Mouse (Mus musculus) CH12.LX (cell line): Measurements from ENCODE around the gene E030018B13Rik. TPM values are rescaled to one million over a fixed set of nuclear protein-coding genes. Genes with fewer than 3 reads are reported as not detected.

Experiments used
- DNase-seq: peaks from one replicate; pipeline ENCODE4 v3.0.0-alpha.2; 2013; ENCODE audit errors: extremely low read depth
- H3K27ac ChIP-seq: 2 replicates; pipeline ENCODE4 v1.5.1; 2012; ENCODE audit warnings: low read depth, mild to moderate bottlenecking, control low read depth, moderate library complexity; ENCODE audit not compliant: insufficient read depth
- H3K27me3 ChIP-seq: replicated peaks from 2 replicates; pipeline ENCODE3; 2012; ENCODE audit warnings: inconsistent platforms
- H3K36me3 ChIP-seq, 2 experiments: replicated peaks in 1 of 2; 2 replicates each; pipeline versions ENCODE3 to v1.6.1; 2012; ENCODE audit warnings: inconsistent platforms in 1 of 2, low read length in 1 of 2, mild to moderate bottlenecking in 1 of 2, mixed read lengths in 1 of 2, moderate library complexity in 1 of 2; ENCODE audit not compliant: control insufficient read depth in 1 of 2, insufficient read depth in 1 of 2
- H3K4me1 ChIP-seq, 2 experiments: 2 replicates each; pipeline ENCODE4 v1.6.1; 2012; ENCODE audit warnings: inconsistent platforms in 1 of 2, moderate library complexity in 1 of 2; ENCODE audit not compliant: insufficient read depth in 2 of 2, control insufficient read depth in 1 of 2
- H3K4me2 ChIP-seq: 2 replicates; pipeline ENCODE4 v1.6.1; 2012; ENCODE audit warnings: low read depth, mild to moderate bottlenecking, control low read depth; ENCODE audit not compliant: poor library complexity, insufficient read depth, severe bottlenecking
- H3K4me3 ChIP-seq, 3 experiments: fragments of 150-350 bp in 1 of 3; sonication (generic) in 1 of 3; replicated peaks in 1 of 3; 2 replicates each; pipeline versions ENCODE3 to v1.5.1; 2011 to 2012; ENCODE audit warnings: low read depth in 2 of 3, low read length in 2 of 3, mild to moderate bottlenecking in 2 of 3, moderate library complexity in 2 of 3, control low read depth in 1 of 3, improper control_type of control experiment in 1 of 3, inconsistent platforms in 1 of 3, mixed read lengths in 1 of 3; ENCODE audit not compliant: poor library complexity in 1 of 3
- H3K79me2 ChIP-seq: replicated peaks from 2 replicates; pipeline ENCODE4 v1.6.1; 2012; ENCODE audit warnings: mild to moderate bottlenecking, moderate library complexity; ENCODE audit not compliant: control insufficient read depth, poor library complexity, insufficient read depth, severe bottlenecking; ENCODE audit errors: extremely low read depth
- H3K9ac ChIP-seq: 2 replicates; pipeline ENCODE4 v1.6.1; 2012; ENCODE audit warnings: low read depth, mild to moderate bottlenecking, control low read depth, moderate library complexity; ENCODE audit not compliant: insufficient read depth
- H3K9me3 ChIP-seq: replicated peaks from 2 replicates; pipeline ENCODE3; 2012; ENCODE audit warnings: low read length, inconsistent platforms, mixed read lengths
- BHLHE40 ChIP-seq: IDR thresholded peaks from 2 replicates; pipeline ENCODE4 v1.6.1; 2011; ENCODE audit warnings: mild to moderate bottlenecking, low read depth, low read length, improper control_type of control experiment
- CHD1 ChIP-seq: IDR thresholded peaks from 2 replicates; pipeline ENCODE4 v1.6.1; 2012; ENCODE audit warnings: low read depth, low read length, improper control_type of control experiment, inconsistent platforms
- CTCF ChIP-seq, 2 experiments: IDR thresholded peaks in 1 of 2; conservative IDR thresholded peaks in 1 of 2; 2 replicates each; pipeline ENCODE4 v1.5.1; 2011 to 2012; ENCODE audit warnings: low read depth in 2 of 2, low read length in 2 of 2, improper control_type of control experiment in 1 of 2, inconsistent platforms in 1 of 2, mild to moderate bottlenecking in 1 of 2, moderate library complexity in 1 of 2
- E2F4 ChIP-seq: IDR thresholded peaks from 2 replicates; pipeline ENCODE4 v1.6.1; 2011; ENCODE audit warnings: low read depth, low read length, improper control_type of control experiment; ENCODE audit not compliant: insufficient replicate concordance
- ELF1 ChIP-seq: IDR thresholded peaks from 2 replicates; pipeline ENCODE4 v1.6.1; 2014; ENCODE audit warnings: low read depth, mild to moderate bottlenecking, inconsistent platforms, low read length, improper control_type of control experiment
- EP300 ChIP-seq: IDR thresholded peaks from 2 replicates; pipeline ENCODE4 v1.6.1; 2011; ENCODE audit warnings: low read length, improper control_type of control experiment
- ETS1 ChIP-seq: conservative IDR thresholded peaks from 2 replicates; pipeline ENCODE4 v1.6.1; 2012; ENCODE audit warnings: low read depth, mild to moderate bottlenecking, inconsistent platforms, low read length, improper control_type of control experiment, moderate library complexity
- HCFC1 ChIP-seq: IDR thresholded peaks from 2 replicates; pipeline ENCODE4 v1.6.1; 2012; ENCODE audit warnings: low read depth, mild to moderate bottlenecking, inconsistent platforms, low read length, improper control_type of control experiment
- IRF4 ChIP-seq: IDR thresholded peaks from 2 replicates; pipeline ENCODE4 v1.6.1; 2014; ENCODE audit warnings: low read depth, mild to moderate bottlenecking, inconsistent platforms, low read length, improper control_type of control experiment
- JUN ChIP-seq: IDR thresholded peaks from 2 replicates; pipeline ENCODE4 v1.6.1; 2011; ENCODE audit warnings: low read depth, mild to moderate bottlenecking, low read length, improper control_type of control experiment, moderate library complexity; ENCODE audit not compliant: insufficient read depth
- KAT2A ChIP-seq: IDR thresholded peaks from 2 replicates; pipeline ENCODE4 v1.6.1; 2012; ENCODE audit warnings: low read length, improper control_type of control experiment, inconsistent platforms; ENCODE audit not compliant: insufficient replicate concordance
- MAFK ChIP-seq: IDR thresholded peaks from 2 replicates; pipeline ENCODE4 v1.6.1; 2011; ENCODE audit warnings: low read length, improper control_type of control experiment; ENCODE audit not compliant: insufficient replicate concordance
- MAX ChIP-seq: IDR thresholded peaks from 2 replicates; pipeline ENCODE4 v1.6.1; 2011; ENCODE audit warnings: low read length, improper control_type of control experiment
- MAZ ChIP-seq: IDR thresholded peaks from 2 replicates; pipeline ENCODE4 v1.6.1; 2012; ENCODE audit warnings: low read depth, mild to moderate bottlenecking, inconsistent platforms, low read length, improper control_type of control experiment, moderate library complexity
- MEF2A ChIP-seq: IDR thresholded peaks from 2 replicates; pipeline ENCODE4 v1.6.1; 2014; ENCODE audit warnings: low read depth, mild to moderate bottlenecking, inconsistent platforms, low read length, improper control_type of control experiment, borderline replicate concordance
- MYC ChIP-seq: IDR thresholded peaks from 2 replicates; pipeline ENCODE4 v1.6.1; 2011; ENCODE audit warnings: low read depth, mild to moderate bottlenecking, improper control_type of control experiment, low read length
- NELFE ChIP-seq: IDR thresholded peaks from 2 replicates; pipeline ENCODE4 v1.6.1; 2011; ENCODE audit warnings: low read depth, low read length, improper control_type of control experiment
- NRF1 ChIP-seq: IDR thresholded peaks from 2 replicates; pipeline ENCODE4 v1.6.1; 2014; ENCODE audit warnings: low read depth, mild to moderate bottlenecking, inconsistent platforms, low read length, improper control_type of control experiment, moderate library complexity
- PAX5 ChIP-seq: IDR thresholded peaks from 2 replicates; pipeline ENCODE4 v1.6.1; 2012; ENCODE audit warnings: low read length, inconsistent platforms, mixed read lengths
- POLR2A ChIP-seq: IDR thresholded peaks from 2 replicates; pipeline ENCODE4 v1.6.1; 2011; ENCODE audit warnings: low read depth, mild to moderate bottlenecking, improper control_type of control experiment, low read length
- POLR2AphosphoS2 ChIP-seq: IDR thresholded peaks from 2 replicates; pipeline ENCODE4 v1.6.1; 2011; ENCODE audit warnings: low read depth, low read length, improper control_type of control experiment
- RAD21 ChIP-seq: IDR thresholded peaks from 2 replicates; pipeline ENCODE4 v1.6.1; 2011; ENCODE audit warnings: low read depth, mild to moderate bottlenecking, low read length, improper control_type of control experiment, moderate library complexity
- RCOR1 ChIP-seq: conservative IDR thresholded peaks from 2 replicates; pipeline ENCODE4 v1.6.1; 2012; ENCODE audit warnings: low read depth, mild to moderate bottlenecking, inconsistent platforms, low read length, improper control_type of control experiment
- SIN3A ChIP-seq: IDR thresholded peaks from 2 replicates; pipeline ENCODE4 v1.6.1; 2012; ENCODE audit warnings: low read length, improper control_type of control experiment, inconsistent platforms
- SMC3 ChIP-seq: IDR thresholded peaks from 2 replicates; pipeline ENCODE4 v1.6.1; 2011; ENCODE audit warnings: low read depth, low read length, improper control_type of control experiment
- TCF12 ChIP-seq: IDR thresholded peaks from 2 replicates; pipeline ENCODE4 v1.6.1; 2014; ENCODE audit warnings: low read depth, mild to moderate bottlenecking, inconsistent platforms, low read length, improper control_type of control experiment
- USF1 ChIP-seq: IDR thresholded peaks from 2 replicates; pipeline ENCODE4 v1.6.1; 2014; ENCODE audit warnings: low read depth, mild to moderate bottlenecking, inconsistent platforms, low read length, improper control_type of control experiment
- USF2 ChIP-seq: conservative IDR thresholded peaks from 2 replicates; pipeline ENCODE4 v1.6.1; 2011; ENCODE audit warnings: low read depth, low read length, improper control_type of control experiment
- ZKSCAN1 ChIP-seq: IDR thresholded peaks from 2 replicates; pipeline ENCODE4 v1.6.1; 2012; ENCODE audit warnings: low read depth, inconsistent platforms, low read length, improper control_type of control experiment, borderline replicate concordance
- ZMIZ1 ChIP-seq: IDR thresholded peaks from 2 replicates; pipeline ENCODE4 v1.6.1; 2012; ENCODE audit warnings: low read depth, mild to moderate bottlenecking, inconsistent platforms, low read length, improper control_type of control experiment
- ZNF384 ChIP-seq: IDR thresholded peaks from 2 replicates; pipeline ENCODE4 v1.6.1; 2012; ENCODE audit warnings: low read depth, low read length, improper control_type of control experiment, inconsistent platforms
- dilution Hi-C: fragments of 300-500 bp; cut with MboI; formaldehyde crosslinking; loops from 2 replicates; pipeline ENCODE4 v1.14.3; 2020; ENCODE audit warnings: low sequenced_read_pairs; ENCODE audit not compliant: extremely low pct_unique_long_range_greater_than_20kb, extremely low pct_ligation_motif_present
- in situ Hi-C: fragments of 300-500 bp; cut with MboI; formaldehyde crosslinking; loops from 3 replicates; pipeline ENCODE4 v1.14.3; 2019; ENCODE audit warnings: low sequenced_read_pairs, low pct_ligation_motif_present, low pct_unique_long_range_greater_than_20kb, mixed read lengths
- polyA plus RNA-seq: library from polyadenylated mRNA; unstranded; fragments of >175 nt; gene quantifications from 2 replicates; pipeline ENCODE4 v1.2.1, GENCODE M21; 2012; ENCODE audit warnings: low read depth; ENCODE audit not compliant: insufficient read length
- total RNA-seq, 2 experiments: library from RNA; depleted of rRNA; stranded (reverse); fragments of 300-350 nt in 1 of 2; fragments of >200 nt in 1 of 2; gene quantifications; 2 replicates each; pipeline ENCODE4 v1.2.3; 2012 to 2014

Gene E030018B13Rik
- total and polyA plus RNA-seq, 3 experiments = not detected

GRCm38 (mm10) chr7:63910912-63911311 is 5.7 kb upstream of the E030018B13Rik start:
- H3K9me3 ChIP-seq = no peaks in the 10 kb centered on the region
- in situ Hi-C loops (no loop called here), dilution Hi-C loops (no loop called here)
- 0 out of 2 replicates have a peak, but pooled peaks have one; percentile 34 for TF ChIP-seq MAZ
- TF ChIP-seq RCOR1 = peak; percentile 39; the same call in 1 of the 2 replicates
- peak in 1 of 2 experiments; percentile 42; a peak in 2 of 4 replicates for TF ChIP-seq CTCF (conservative IDR thresholded peaks at IDR 0.05 in 1 of 2, IDR thresholded peaks at IDR 0.05 in 1 of 2; ENCODE audit: low read depth in 2 of 2, low read length in 2 of 2)
- peak; percentile 35 for TF ChIP-seq RAD21
- TF ChIP-seq IRF4 = peak; percentile 61
- TF ChIP-seq CHD1 = 0 out of 2 replicates have a peak, but pooled peaks have one; percentile 29
- no peak for TF ChIP-seq KAT2A
- peak; percentile 68 for TF ChIP-seq EP300
- TF ChIP-seq BHLHE40 = peak; percentile 48
- TF ChIP-seq POLR2A = peak; percentile 42; the same call in 1 of the 2 replicates
- TF ChIP-seq NELFE = no peak
- TF ChIP-seq TCF12 = peak; percentile 68
- peak; percentile 38 for TF ChIP-seq ZNF384
- TF ChIP-seq MYC = no peak
- TF ChIP-seq SMC3 = peak; percentile 14; the same call in 1 of the 2 replicates
- TF ChIP-seq SIN3A = no peak
- TF ChIP-seq ETS1 = peak; percentile 55
- peak; percentile 38; the same call in 1 of the 2 replicates for TF ChIP-seq MEF2A
- TF ChIP-seq PAX5 = no peak
- H3K36me3 ChIP-seq = no peaks in the 10 kb centered on the region
- DNase-seq = peak; percentile 80
- peaks cover 8% of the 10 kb centered on the region for H3K79me2 ChIP-seq
- H3K4me3 ChIP-seq = no peak overlapping the region
- peaks cover 28 to 67% of the 10 kb centered on the region in 2 experiments for H3K4me1 ChIP-seq
- peak overlapping the region; percentile 100 for H3K27ac ChIP-seq
- H3K4me2 ChIP-seq = peak overlapping the region; percentile 91
- peak overlapping the region; percentile 57 for H3K9ac ChIP-seq
- no peaks in the 10 kb centered on the region for H3K27me3 ChIP-seq

GRCm38 (mm10) chr7:63911383-63912233 is 5.0 kb upstream of the E030018B13Rik start:
- dilution Hi-C loops (no loop called here), in situ Hi-C loops (no loop called here)
- DNase-seq = peak; percentile 80
- Histone ChIP-seq H3K9me3 (no peaks in the 10 kb centered on the region), H3K4me2 (peak overlapping the region; percentile 91), H3K9ac (peak overlapping the region; percentile 57), H3K27me3 (no peaks in the 10 kb centered on the region), H3K36me3 (no peaks in the 10 kb centered on the region), H3K27ac (peak overlapping the region; percentile 100), H3K4me3 (peak overlapping the region in 2 of 3 experiments; percentile 22 to 41), H3K4me1 (peaks cover 35 to 68% of the 10 kb centered on the region in 2 experiments), H3K79me2 (peaks cover 8% of the 10 kb centered on the region)
- no peak for TF ChIP-seq E2F4
- peak; percentile 62; the same call in 1 of the 2 replicates for TF ChIP-seq MAZ
- no peak for TF ChIP-seq ZKSCAN1
- TF ChIP-seq USF1 = no peak
- TF ChIP-seq HCFC1 = no peak
- no peak; the same call in 1 of the 2 replicates for TF ChIP-seq MAX
- peak; percentile 61; the same call in 1 of the 2 replicates for TF ChIP-seq RCOR1
- TF ChIP-seq ZMIZ1 = no peak
- peak; percentile 57 for TF ChIP-seq MAFK
- peak; percentile 31; the same call in 1 of the 2 replicates for TF ChIP-seq ELF1
- no peak for TF ChIP-seq USF2
- no peak for TF ChIP-seq NRF1
- no peak for TF ChIP-seq JUN
- peak; percentile 97 for TF ChIP-seq IRF4
- peak; percentile 12; the same call in 1 of the 2 replicates for TF ChIP-seq SMC3
- TF ChIP-seq POLR2AphosphoS2 = no peak
- TF ChIP-seq ETS1 = peak; percentile 94
- no peak for TF ChIP-seq ZNF384
